Mouse (Mus musculus): Measurements from ENCODE around the gene Dcakd.

GRCm38 (mm10) chr11:103011206-103011497 lies 17.0 kb downstream of the Dcakd start:
- no peak for TF ChIP-seq CTCF (IDR thresholded peaks at IDR 0.05; ENCODE audit: low read depth, low read length)
- TF ChIP-seq TAL1 (conservative IDR thresholded peaks at IDR 0.05; ENCODE audit: low read depth, low read length) = no peak
- no peak for TF ChIP-seq POLR2AphosphoS5 (IDR thresholded peaks at IDR 0.05; ENCODE audit: insufficient replicate concordance, low read depth, low read length)
- no peak for TF ChIP-seq GATA1 (IDR thresholded peaks at IDR 0.05; ENCODE audit: borderline replicate concordance, low read length)

Measured in G1E (cell line).